Mouse (Mus musculus): ENCODE data around the gene Hexim2. TPM values are rescaled to one million over a fixed set of nuclear protein-coding genes. Genes with fewer than 3 reads are reported as not detected.

Gene Hexim2
- polyA plus RNA-seq, 1 experiment from 2014 or later: 20.8 TPM

- Histone ChIP-seq H3K4me3 (peak overlapping the region; percentile 69), H3K4me2 (replicated peaks) (peak overlapping the region; percentile 66), H3K27me3 (peaks cover 27% of the 10 kb centered on the region), H3K36me3 (no peaks in the 10 kb centered on the region), H3K4me1 (peaks cover 48% of the 10 kb centered on the region), H3K9ac (replicated peaks) (peak overlapping the region; percentile 96), H3K27ac (replicated peaks) (peak overlapping the region; percentile 97), H3K9me3 (no peaks in the 10 kb centered on the region)
- WGBS: 83% methylated on average over 11 of the region's 11 CpGs
- no peak for ATAC-seq (replicated peaks)
Measured at GRCm38 (mm10) chr11:103114270-103114943, 17.8 kb upstream of the Hexim2 start.

- H3K4me3 ChIP-seq: peak overlapping the region; percentile 69
- peaks cover 51% of the 10 kb centered on the region for H3K4me1 ChIP-seq
- H3K9ac ChIP-seq (replicated peaks): peak overlapping the region; percentile 96
- no peaks in the 10 kb centered on the region for H3K36me3 ChIP-seq
- H3K27ac ChIP-seq (replicated peaks): peak overlapping the region; percentile 97
- WGBS: 1% methylated on average over 34 of the region's 34 CpGs
- H3K4me2 ChIP-seq (replicated peaks): peak overlapping the region; percentile 66
- peak; percentile 75 for ATAC-seq (replicated peaks)
- no peaks in the 10 kb centered on the region for H3K9me3 ChIP-seq
- peaks cover 27% of the 10 kb centered on the region for H3K27me3 ChIP-seq
Measured at GRCm38 (mm10) chr11:103115163-103116007, 16.8 kb upstream of the Hexim2 start.

- H3K4me1 ChIP-seq: peaks cover 51% of the 10 kb centered on the region
- WGBS: under 1% methylated on average over 52 of the region's 53 CpGs
Measured at GRCm38 (mm10) chr11:103116008-103116818, 16.0 kb upstream of the Hexim2 start, which contains the start of gene Hexim1. Gene Hexim1 (plus strand): TSS chr11:103116231.

GRCm38 (mm10) chr11:103116959-103117590 lies 15.2 kb upstream of the Hexim2 start:
- H3K36me3 ChIP-seq: no peaks in the 10 kb centered on the region
- H3K27ac ChIP-seq (replicated peaks): peak overlapping the region; percentile 97
- H3K9ac ChIP-seq (replicated peaks): peak overlapping the region; percentile 49
- ATAC-seq (replicated peaks): no peak; the same call in 1 of the 2 replicates
- peak overlapping the region; percentile 75 for H3K4me2 ChIP-seq (replicated peaks)
- H3K4me1 ChIP-seq: peaks cover 46% of the 10 kb centered on the region
- no peaks in the 10 kb centered on the region for H3K9me3 ChIP-seq
- WGBS: 0% methylated on average over 35 of the region's 35 CpGs
- H3K27me3 ChIP-seq: peaks cover 13% of the 10 kb centered on the region; the same call in 1 of the 2 replicates
- H3K4me3 ChIP-seq: peak overlapping the region; percentile 69

More at GRCm38 (mm10) chr11:103116008-103116818, 16.0 kb upstream of the Hexim2 start, which contains the start of gene Hexim1:
- H3K9ac ChIP-seq (replicated peaks): peak within 1 kb of the TSS; percentile 96
- no peaks in the 10 kb centered on the region for H3K9me3 ChIP-seq
- peak; percentile 97 for ATAC-seq (replicated peaks)
- peak within 1 kb of the TSS; percentile 97 for H3K27ac ChIP-seq (replicated peaks)
- H3K36me3 ChIP-seq: no peaks in the 10 kb centered on the region
- H3K4me2 ChIP-seq (replicated peaks): peak within 1 kb of the TSS; percentile 75
- peak within 1 kb of the TSS; percentile 69 for H3K4me3 ChIP-seq
- peaks cover 19% of the 10 kb centered on the region for H3K27me3 ChIP-seq

GRCm38 (mm10) chr11:103117591-103118009 lies 14.6 kb upstream of the Hexim2 start:
- H3K4me2 ChIP-seq (replicated peaks): peak overlapping the region; percentile 75
- peak overlapping the region; percentile 97 for H3K27ac ChIP-seq (replicated peaks)
- under 1% methylated on average over 38 of the region's 38 CpGs for WGBS
- no peaks in the 10 kb centered on the region for H3K9me3 ChIP-seq
- peak overlapping the region; percentile 49 for H3K9ac ChIP-seq (replicated peaks)
- peaks cover 10% of the 10 kb centered on the region; the same call in 1 of the 2 replicates for H3K27me3 ChIP-seq
- ATAC-seq (replicated peaks): no peak
- H3K4me3 ChIP-seq: peak overlapping the region; percentile 69
- no peaks in the 10 kb centered on the region for H3K36me3 ChIP-seq
- peaks cover 40% of the 10 kb centered on the region for H3K4me1 ChIP-seq

- peak overlapping the region; percentile 75 for H3K4me2 ChIP-seq (replicated peaks)
- H3K9ac ChIP-seq (replicated peaks): peak overlapping the region; percentile 1; the same call in 1 of the 2 replicates
- 80% methylated on average over 2 of the region's 2 CpGs for WGBS
- H3K36me3 ChIP-seq: no peaks in the 10 kb centered on the region
- H3K9me3 ChIP-seq: no peaks in the 10 kb centered on the region
- no peaks in the 10 kb centered on the region for H3K27me3 ChIP-seq
- ATAC-seq (replicated peaks): no peak
- H3K4me3 ChIP-seq: peak overlapping the region; percentile 69; the same call in 1 of the 2 replicates
- no peak overlapping the region for H3K27ac ChIP-seq (replicated peaks)
- H3K4me1 ChIP-seq: peaks cover 36% of the 10 kb centered on the region
Measured at GRCm38 (mm10) chr11:103118866-103119265, 13.4 kb upstream of the Hexim2 start.

- H3K36me3 ChIP-seq: no peaks in the 10 kb centered on the region
- no peaks in the 10 kb centered on the region for H3K9me3 ChIP-seq
- no peak for ATAC-seq (replicated peaks)
- H3K27me3 ChIP-seq: no peaks in the 10 kb centered on the region
- H3K9ac ChIP-seq (replicated peaks): no peak overlapping the region
- no peak overlapping the region for H3K4me3 ChIP-seq
- H3K4me1 ChIP-seq: peaks cover 32% of the 10 kb centered on the region
- H3K4me2 ChIP-seq (replicated peaks): no peak overlapping the region
- WGBS: 45% methylated on average over 5 of the region's 5 CpGs
- H3K27ac ChIP-seq (replicated peaks): no peak overlapping the region
Measured at GRCm38 (mm10) chr11:103119609-103120008, 12.6 kb upstream of the Hexim2 start.

GRCm38 (mm10) chr11:103120315-103120714 lies 11.9 kb upstream of the Hexim2 start:
- no peak for ATAC-seq (replicated peaks)
- H3K4me3 ChIP-seq: no peak overlapping the region
- WGBS: 63% methylated on average over 5 of the region's 5 CpGs

GRCm38 (mm10) chr11:103132576-103133455 lies 587 bp downstream of the Hexim2 start:
- H3K9ac ChIP-seq (replicated peaks): peak overlapping the region; percentile 100
- peak overlapping the region; percentile 89 for H3K4me2 ChIP-seq (replicated peaks)
- H3K36me3 ChIP-seq: no peaks in the 10 kb centered on the region
- H3K9me3 ChIP-seq: no peaks in the 10 kb centered on the region
- H3K27me3 ChIP-seq: no peaks in the 10 kb centered on the region
- peak; percentile 94 for ATAC-seq (replicated peaks)
- peaks cover 38% of the 10 kb centered on the region for H3K4me1 ChIP-seq
- H3K27ac ChIP-seq (replicated peaks): peak overlapping the region; percentile 95
- WGBS: under 1% methylated on average over 58 of the region's 58 CpGs
- peak overlapping the region; percentile 96 for H3K4me3 ChIP-seq

More at GRCm38 (mm10) chr11:103120315-103120714, 11.9 kb upstream of the Hexim2 start:
- Histone ChIP-seq H3K27ac (replicated peaks) (no peak overlapping the region), H3K4me2 (replicated peaks) (no peak overlapping the region), H3K4me1 (peaks cover 28% of the 10 kb centered on the region), H3K27me3 (no peaks in the 10 kb centered on the region), H3K9me3 (no peaks in the 10 kb centered on the region), H3K36me3 (no peaks in the 10 kb centered on the region), H3K9ac (replicated peaks) (no peak overlapping the region)

GRCm38 (mm10) chr11:103133456-103134185 lies 1.4 kb downstream of the Hexim2 start:
- Histone ChIP-seq H3K27ac (replicated peaks) (peak overlapping the region; percentile 55), H3K4me1 (peaks cover 38% of the 10 kb centered on the region), H3K9me3 (no peaks in the 10 kb centered on the region), H3K4me3 (peak overlapping the region; percentile 35), H3K9ac (replicated peaks) (peak overlapping the region; percentile 22), H3K4me2 (replicated peaks) (peak overlapping the region; percentile 39), H3K27me3 (no peaks in the 10 kb centered on the region), H3K36me3 (no peaks in the 10 kb centered on the region)
- 52% methylated on average over 6 of the region's 6 CpGs for WGBS
- peak; percentile 37; the same call in 1 of the 2 replicates for ATAC-seq (replicated peaks)
